24 mouse cellular contexts compared by ENCODE assay signal in genomic region chr4:153920517-153921233, GRCm38 (mm10). TPM values are rescaled to one million over a fixed set of nuclear protein-coding genes. Genes with fewer than 3 reads are reported as not detected.
DNase-seq lines count a peak whose midpoint lies in the region; ATAC-seq and TF ChIP-seq lines count a peak whose summit lies in the region.
"Had no signal": no experiment of that assay in that cellular context is flagged by ENCODE, and none has a peak within 500 bp of the region (broad histone marks: within the 10 kb centered on the region; RNA-seq: fewer than 3 reads in every experiment).

No protein-coding gene starts in this region.

- whole genome bisulfite sequencing in midbrain, embryonic 11.5 days: 54% methylated on average over 9 of the region's 9 CpGs
- 49% methylated on average over 9 of the region's 9 CpGs for WGBS in neural tube, embryonic 13.5 days

- peak; percentile 81; the same call in 1 of the 2 replicates for ATAC-seq in midbrain, embryonic 11.5 days (ENCODE audit: low FRiP score)
- no peak; the same call in 1 of the 2 replicates for ATAC-seq in neural tube, embryonic 13.5 days (ENCODE audit: low read depth)
- ATAC-seq: activated CD4-positive, CD25-positive, alpha-beta regulatory T cell, adult 4 months; CD4-positive, CD25-positive, alpha-beta regulatory T cell, adult 4 months had no signal

- no peak overlapping the region for H3K4me2 ChIP-seq in midbrain, embryonic 11.5 days
- H3K4me2 ChIP-seq in neural tube, embryonic 13.5 days: no peak overlapping the region
- H3K4me2 ChIP-seq: heart, embryonic 11.5 days; lung, embryonic 15.5 days had no signal

- no peaks in the 10 kb centered on the region for H3K27me3 ChIP-seq in midbrain, embryonic 11.5 days (ENCODE audit: control insufficient read depth, insufficient read depth, low read length)
- no peaks in the 10 kb centered on the region for H3K27me3 ChIP-seq in neural tube, embryonic 13.5 days
- H3K27me3 ChIP-seq: lung, embryonic 15.5 days had no signal

- H3K36me3 ChIP-seq in midbrain, embryonic 11.5 days (ENCODE audit: control insufficient read depth, insufficient read depth, low read length): no peaks in the 10 kb centered on the region
- H3K36me3 ChIP-seq in neural tube, embryonic 13.5 days: no peaks in the 10 kb centered on the region
- H3K36me3 ChIP-seq: embryonic facial prominence, embryonic 10.5 days; lung, embryonic 15.5 days had no signal

- no peak overlapping the region for H3K27ac ChIP-seq in midbrain, embryonic 11.5 days (ENCODE audit: low read depth, low read length)
- H3K27ac ChIP-seq in neural tube, embryonic 13.5 days (replicated peaks): peak overlapping the region; percentile 64; the same call in 1 of the 2 replicates
- H3K27ac ChIP-seq: embryonic facial prominence, embryonic 10.5 days; gastrocnemius, adult 2 months; liver, embryonic 14.5 days; lung, embryonic 15.5 days; macrophage; stomach, postnatal 0 days had no signal

- TF ChIP-seq POLR2A in brain, embryonic 14.5 days (IDR thresholded peaks at IDR 0.05; ENCODE audit: borderline replicate concordance, extremely low read depth, insufficient read depth, insufficient read length, poor library complexity, severe bottlenecking): no peak

- no peak overlapping the region for H3K9ac ChIP-seq in midbrain, embryonic 11.5 days (ENCODE audit: low read length)
- H3K9ac ChIP-seq in neural tube, embryonic 13.5 days: no peak overlapping the region
- H3K9ac ChIP-seq: liver, embryonic 14.5 days; lung, embryonic 15.5 days had no signal

- intact Hi-C loops in heart, postnatal 10 days (cut with DNase I): no loop called here

- no peaks in the 10 kb centered on the region for H3K4me1 ChIP-seq in midbrain, embryonic 11.5 days (ENCODE audit: control insufficient read depth, insufficient read depth, low read length)
- peaks cover 11% of the 10 kb centered on the region; the same call in 1 of the 2 replicates for H3K4me1 ChIP-seq in neural tube, embryonic 13.5 days (replicated peaks)
- H3K4me1 ChIP-seq: embryonic facial prominence, embryonic 10.5 days; lung, embryonic 15.5 days had no signal

- TF ChIP-seq CTCF in brain, embryonic 14.5 days (IDR thresholded peaks at IDR 0.05; ENCODE audit: borderline replicate concordance, extremely low read depth, insufficient read depth, insufficient read length): no peak

- no peak overlapping the region for H3K4me3 ChIP-seq in midbrain, embryonic 11.5 days (ENCODE audit: low read depth, low read length)
- H3K4me3 ChIP-seq in neural tube, embryonic 13.5 days: no peak overlapping the region
- H3K4me3 ChIP-seq: embryonic facial prominence, embryonic 10.5 days; gastrocnemius, adult 2 months; lung, embryonic 15.5 days had no signal

- H3K9me3 ChIP-seq in midbrain, embryonic 11.5 days (ENCODE audit: control insufficient read depth, low read length): no peaks in the 10 kb centered on the region
- no peaks in the 10 kb centered on the region for H3K9me3 ChIP-seq in neural tube, embryonic 13.5 days
- H3K9me3 ChIP-seq: embryonic facial prominence, embryonic 10.5 days; lung, embryonic 15.5 days had no signal

- peak; percentile 20 for DNase-seq in embryo, embryonic 11 days
- DNase-seq in embryo, embryonic 10 days (ENCODE audit: low spot score): no peak
- peak; percentile 71 for DNase-seq in brain, embryonic 14.5 days (ENCODE audit: low read depth)
- DNase-seq in midbrain, embryonic 11.5 days (ENCODE audit: low spot score, missing footprints): no peak
- no peak for DNase-seq in thymus, postnatal 25 days
- DNase-seq in heart, postnatal 10 days: no peak
- no peak for DNase-seq in lung, postnatal 14 days
- DNase-seq: adrenal gland, postnatal 25 days; cerebellum, adult 11-12 months; cerebellum, postnatal 14 days; gastrocnemius, adult 2 months; heart, postnatal 14 days; kidney, adult 2 months; kidney, postnatal 10 days; thymus, postnatal 36 days had no signal

RNA-seq across cellular contexts. Expression of gene A430005L14Rik, which starts 36.4 kb away (rescaled TPM):
- 40.0 and 49.1 TPM in 2 replicates for polyA plus RNA-seq in brain, embryonic 14.5 days (2012; rRNA removed)
- polyA plus RNA-seq in midbrain, embryonic 11.5 days (2014; fragmentation: Nextera tagmentation; extraction: Ambion mirVana): 124 and 128 TPM in 2 replicates
- polyA plus RNA-seq in neural tube, embryonic 13.5 days (2015; fragmentation: Nextera tagmentation; extraction: Ambion mirVana): 60.9 and 61.5 TPM in 2 replicates
- 10 to 100 TPM; 12.3 to 16.4 TPM for total RNA-seq in heart, postnatal 10 days (2021)

RNA-seq across cellular contexts. Expression of gene Dffb, which starts 54.3 kb away (rescaled TPM):
- 18.6 and 23.1 TPM in 2 replicates for polyA plus RNA-seq in brain, embryonic 14.5 days (2012; rRNA removed)
- polyA plus RNA-seq in midbrain, embryonic 11.5 days (2014; fragmentation: Nextera tagmentation; extraction: Ambion mirVana): 10.5 and 12.0 TPM in 2 replicates
- 10.9 and 12.8 TPM in 2 replicates for polyA plus RNA-seq in neural tube, embryonic 13.5 days (2015; fragmentation: Nextera tagmentation; extraction: Ambion mirVana)
- total RNA-seq in heart, postnatal 10 days (2021): 1 to 10 TPM; 4.7 to 4.8 TPM

RNA-seq across cellular contexts. Expression of gene Cep104, which starts 54.3 kb away (rescaled TPM):
- 14.3 and 19.1 TPM in 2 replicates for polyA plus RNA-seq in brain, embryonic 14.5 days (2012; rRNA removed)
- polyA plus RNA-seq in midbrain, embryonic 11.5 days (2014; fragmentation: Nextera tagmentation; extraction: Ambion mirVana): 18.7 and 19.0 TPM in 2 replicates
- polyA plus RNA-seq in neural tube, embryonic 13.5 days (2015; fragmentation: Nextera tagmentation; extraction: Ambion mirVana): 16.4 and 19.8 TPM in 2 replicates
- total RNA-seq in heart, postnatal 10 days (2021): 10 to 100 TPM; 23.6 to 24.4 TPM

Comparison
In these comparisons a context has a peak if more than half of its experiments do, and no peak if none do; other contexts are left out.
1. DNase-seq: peak in embryo, embryonic 11 days (single experiment) and brain, embryonic 14.5 days (single experiment); none in embryo, embryonic 10 days (single experiment), midbrain, embryonic 11.5 days (single experiment), thymus, postnatal 25 days (single experiment), heart, postnatal 10 days (0 of 2) and lung, postnatal 14 days (single experiment).